Mouse (Mus musculus): Measurements from ENCODE around the gene Gm21411. TPM values are rescaled to one million over a fixed set of nuclear protein-coding genes. Genes with fewer than 3 reads are reported as not detected.

Gm21411 gene
- polyA plus RNA-seq (2012; ENCODE audit: low replicate concordance): not detected in 2 replicates

GRCm38 (mm10) chr4:146909386-146910137 is at the start of gene Gm21411:
Gene Gm21411 (minus strand): TSS chr4:146909590.

Other genes starting within 250 kb of the Gm21411 start
- gene Zfp989, start 62.4 kb upstream of the Gm21411 start, polyA plus RNA-seq (2012; ENCODE audit: low replicate concordance): not detected in 2 replicates
- gene Rex2, start 112.3 kb upstream of the Gm21411 start, polyA plus RNA-seq (2012; ENCODE audit: low replicate concordance): 0.48 TPM in 1 of 2 replicates, not detected in the other
- gene Zfp991, start 222.4 kb upstream of the Gm21411 start, polyA plus RNA-seq (2012; ENCODE audit: low replicate concordance): 0.22 TPM in 1 of 2 replicates, not detected in the other